Mouse (Mus musculus): ENCODE data around the gene Gm21118. TPM values are rescaled to one million over a fixed set of nuclear protein-coding genes. Genes with fewer than 3 reads are reported as not detected.
"Not testable (repeated sequence)": the region's sequence is repeated elsewhere in the genome, so short reads cannot be mapped to it uniquely, and the experiment has no call there.

Gm21118 gene
- total RNA-seq (2021): not detected

GRCm38 (mm10) chrY:70273542-70273941, at the start of gene Gm21118:
TSS of gene Gm21118 (minus strand) at chrY:70273642.
- not testable (repeated sequence) for DNase-seq

- not testable (repeated sequence) for DNase-seq
Measured at GRCm38 (mm10) chrY:70303187-70303586, 29.7 kb upstream of the Gm21118 start, which contains the start of the genes Gm29423 and Gm29644. TSS of gene Gm29423 (minus strand) at chrY:70303287. TSS of gene Gm29644 (minus strand) at chrY:70303343.

Other genes with a start within 250 kb of the Gm21118 start
- gene Gm29423, start 29.6 kb upstream of the Gm21118 start, total RNA-seq (2021): not detected
- gene Gm29644, start 29.7 kb upstream of the Gm21118 start, total RNA-seq (2021): not detected
- not detected for gene Gm20888, start 168.2 kb upstream of the Gm21118 start, total RNA-seq (2021)

All from heart, postnatal 4 days (tissue).